Mouse (Mus musculus): Measurements from ENCODE around the gene Snapc2.

The Snapc2 gene

GRCm38 (mm10) chr8:4265160-4265914 is 12.5 kb downstream of the Snapc2 start:
- DNase-seq (ENCODE audit: low read depth, low spot score) = no peak

DNA sequence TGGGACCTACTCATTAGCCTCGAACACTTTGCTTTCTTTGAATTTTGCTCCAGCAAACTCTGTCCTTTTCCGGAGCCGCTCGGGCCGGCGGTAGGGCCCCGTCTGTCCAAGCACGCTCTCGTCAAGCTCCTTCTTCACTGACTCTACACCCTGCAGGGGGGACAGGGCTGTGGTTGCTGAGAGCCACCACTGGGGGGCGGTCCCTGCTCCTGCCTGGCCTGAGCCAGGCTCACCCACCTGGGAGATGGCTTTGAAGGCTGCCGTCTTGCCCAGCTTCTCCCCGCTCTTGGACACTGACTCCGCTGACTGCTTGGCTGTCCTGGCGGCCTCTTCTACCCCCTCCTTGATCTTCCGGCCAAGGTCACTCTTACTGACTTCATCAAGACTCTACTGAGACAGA is 14.7 kb downstream of the Snapc2 start:
- DNase-seq (ENCODE audit: low read depth, low spot score) = peak; percentile 42

- no peak for DNase-seq (ENCODE audit: low read depth, low spot score)
These were observed 16.7 kb downstream of the Snapc2 start for GRCm38 (mm10) chr8:4269609-4270008.

- DNase-seq (ENCODE audit: low read depth, low spot score) = peak; percentile 94
These were observed 22.6 kb downstream of the Snapc2 start, which contains the start of gene Timm44 for GRCm38 (mm10) chr8:4275275-4276110. Timm44 (minus strand) TSS chr8:4275913.

DNA sequence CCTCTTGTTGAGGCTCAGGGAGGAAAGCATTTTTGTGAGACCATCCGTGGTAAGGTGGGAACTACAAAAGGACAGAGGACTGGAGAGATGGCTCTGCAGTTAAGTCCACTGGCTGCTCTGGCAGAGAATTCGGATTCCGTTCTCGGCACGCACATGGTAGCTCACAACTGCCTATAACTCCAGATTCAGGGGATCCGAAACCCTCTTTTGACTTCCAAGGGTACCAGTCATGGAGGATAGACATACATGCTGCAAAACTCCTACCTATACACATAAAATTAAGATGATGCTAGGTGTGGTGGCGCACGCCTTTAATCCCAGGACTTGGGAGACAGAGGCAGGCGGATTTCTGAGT is 23.2 kb downstream of the Snapc2 start:
- no peak for DNase-seq (ENCODE audit: low read depth, low spot score)

DNA sequence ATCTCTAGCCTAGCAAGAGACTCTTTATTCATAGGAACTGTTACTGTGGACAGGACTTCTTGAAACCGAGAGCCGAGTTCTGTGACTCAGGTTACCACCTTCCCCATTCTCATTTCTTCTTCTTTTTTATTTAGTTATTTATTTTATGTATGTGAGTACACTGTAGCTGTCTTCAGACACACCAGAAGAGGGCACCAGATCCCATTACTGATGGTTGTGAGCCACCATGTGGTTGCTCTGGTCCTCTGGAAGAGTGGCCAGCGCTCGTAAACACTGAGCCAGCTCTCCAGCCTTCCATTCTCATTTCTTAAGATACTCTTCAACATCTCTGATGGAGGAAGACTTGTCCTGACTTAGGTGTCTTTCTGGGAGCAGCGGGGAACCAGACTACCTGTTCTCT is 39.9 kb downstream of the Snapc2 start:
- no peak for DNase-seq (ENCODE audit: low read depth, low spot score)

DNA sequence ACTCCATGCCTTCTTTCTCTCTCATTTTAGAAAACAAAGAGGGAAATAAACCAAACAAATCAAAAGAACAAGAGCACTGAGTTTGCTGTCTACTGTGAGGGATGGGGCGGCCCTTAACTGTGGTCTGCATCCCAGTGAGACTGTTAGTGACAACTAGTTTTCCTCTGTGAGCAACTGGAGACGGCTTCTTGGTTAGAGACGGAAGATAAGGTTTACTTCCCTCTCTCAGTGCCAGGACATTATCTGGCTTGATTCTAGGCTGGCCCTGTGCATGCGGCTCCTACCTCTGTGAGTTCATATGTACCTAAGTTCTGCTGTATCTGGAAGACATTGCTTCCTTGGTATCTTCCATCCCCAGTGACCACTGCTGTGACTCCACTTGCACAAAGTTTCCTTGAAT is 44.9 kb downstream of the Snapc2 start:
- DNase-seq (ENCODE audit: low read depth, low spot score) = no peak

GRCm38 (mm10) chr8:4304124-4304547 is 51.3 kb downstream of the Snapc2 start:
- no peak for DNase-seq (ENCODE audit: low read depth, low spot score)

All from A20 (cell line).